Mouse (Mus musculus): Measurements from ENCODE around the gene Espn. TPM values are rescaled to one million over a fixed set of nuclear protein-coding genes. Genes with fewer than 3 reads are reported as not detected.

Espn gene
- polyA plus RNA-seq, 1 experiment: 19.3 TPM

DNA sequence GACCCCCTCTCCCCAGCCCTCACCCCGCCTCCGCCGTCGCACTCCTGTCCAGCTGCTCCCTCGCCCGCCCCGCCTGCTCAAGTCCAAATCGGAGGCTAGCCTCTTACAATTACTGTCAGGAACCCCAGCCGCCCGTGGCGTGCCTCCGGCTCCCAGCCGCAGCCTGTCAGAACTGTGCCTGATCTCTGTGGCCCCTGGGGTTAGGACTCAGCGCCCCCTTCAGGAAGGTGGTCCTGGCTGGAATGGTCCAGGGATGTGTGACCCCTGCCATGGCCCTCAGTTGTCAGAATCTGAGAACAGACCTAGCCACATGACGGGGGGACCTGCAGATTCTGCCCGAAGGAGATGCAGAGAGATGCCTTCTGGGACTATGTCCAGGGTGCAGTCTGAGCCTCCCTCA lies 38.1 kb downstream of the Espn start:
- H3K4me3 ChIP-seq (ENCODE audit: low read depth, low read length): peak overlapping the region; percentile 32
- no peak overlapping the region for H3K9ac ChIP-seq (ENCODE audit: low read depth, poor library complexity, severe bottlenecking)
- no peaks in the 10 kb centered on the region for H3K27me3 ChIP-seq (ENCODE audit: control insufficient read depth, insufficient read depth, low read length, poor library complexity, severe bottlenecking)
- no peaks in the 10 kb centered on the region for H3K4me1 ChIP-seq (ENCODE audit: control insufficient read depth, insufficient read depth, low read length)
- no peak for TF ChIP-seq POLR2A (IDR thresholded peaks at IDR 0.05; ENCODE audit: insufficient read depth, low read length)
- no peak for TF ChIP-seq EP300 (IDR thresholded peaks at IDR 0.05; ENCODE audit: insufficient read depth, low read depth, low read length)
- peak; percentile 74 for TF ChIP-seq CTCF (IDR thresholded peaks at IDR 0.05; ENCODE audit: low read depth, low read length)
- no peak overlapping the region for H3K27ac ChIP-seq (ENCODE audit: insufficient read depth, low read length)
- H3K36me3 ChIP-seq (ENCODE audit: control insufficient read depth, insufficient read depth, low read length, poor library complexity, severe bottlenecking): peaks cover 2% of the 10 kb centered on the region
- H3K9me3 ChIP-seq (replicated peaks; ENCODE audit: control insufficient read depth, insufficient read depth, low read length, poor library complexity, severe bottlenecking): no peaks in the 10 kb centered on the region

DNA sequence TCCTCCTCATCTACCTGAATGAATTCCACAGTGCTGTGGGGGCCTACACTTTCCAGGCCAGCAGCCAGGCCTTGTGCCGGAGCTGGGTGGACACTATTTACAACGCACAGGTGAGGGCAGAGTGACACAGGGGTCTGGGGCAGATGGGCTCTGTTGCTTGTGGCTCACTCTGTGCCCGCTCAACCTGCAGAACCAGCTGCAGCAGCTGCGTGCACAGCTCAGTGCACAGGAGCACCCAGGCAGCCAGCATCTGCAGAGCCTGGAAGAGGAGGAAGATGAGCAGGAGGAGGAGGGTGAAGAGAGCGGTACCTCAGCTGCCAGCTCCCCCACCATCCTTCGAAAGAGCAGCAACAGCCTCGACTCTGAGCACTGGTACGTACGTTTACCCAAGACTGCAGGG lies 39.8 kb downstream of the Espn start:
- Histone ChIP-seq H3K4me3 (ENCODE audit: low read depth, low read length) (no peak overlapping the region), H3K9me3 (replicated peaks; ENCODE audit: control insufficient read depth, insufficient read depth, low read length, poor library complexity, severe bottlenecking) (no peaks in the 10 kb centered on the region), H3K27me3 (ENCODE audit: control insufficient read depth, insufficient read depth, low read length, poor library complexity, severe bottlenecking) (no peaks in the 10 kb centered on the region), H3K4me1 (ENCODE audit: control insufficient read depth, insufficient read depth, low read length) (peaks cover 2% of the 10 kb centered on the region), H3K27ac (ENCODE audit: insufficient read depth, low read length) (no peak overlapping the region), H3K9ac (ENCODE audit: low read depth, poor library complexity, severe bottlenecking) (no peak overlapping the region), H3K36me3 (ENCODE audit: control insufficient read depth, insufficient read depth, low read length, poor library complexity, severe bottlenecking) (peaks cover 10% of the 10 kb centered on the region)
- TF ChIP-seq CTCF (IDR thresholded peaks at IDR 0.05; ENCODE audit: low read depth, low read length) (no peak), POLR2A (IDR thresholded peaks at IDR 0.05; ENCODE audit: insufficient read depth, low read length) (no peak), EP300 (IDR thresholded peaks at IDR 0.05; ENCODE audit: insufficient read depth, low read depth, low read length) (no peak)

GRCm38 (mm10) chr4:152110689-152111088 lies 41.5 kb downstream of the Espn start:
- Histone ChIP-seq H3K27me3 (ENCODE audit: control insufficient read depth, insufficient read depth, low read length, poor library complexity, severe bottlenecking) (no peaks in the 10 kb centered on the region), H3K4me3 (ENCODE audit: low read depth, low read length) (no peak overlapping the region), H3K9me3 (replicated peaks; ENCODE audit: control insufficient read depth, insufficient read depth, low read length, poor library complexity, severe bottlenecking) (no peaks in the 10 kb centered on the region), H3K36me3 (ENCODE audit: control insufficient read depth, insufficient read depth, low read length, poor library complexity, severe bottlenecking) (peaks cover 15% of the 10 kb centered on the region), H3K4me1 (ENCODE audit: control insufficient read depth, insufficient read depth, low read length) (peaks cover 6% of the 10 kb centered on the region), H3K9ac (ENCODE audit: low read depth, poor library complexity, severe bottlenecking) (no peak overlapping the region), H3K27ac (ENCODE audit: insufficient read depth, low read length) (no peak overlapping the region)
- TF ChIP-seq CTCF (IDR thresholded peaks at IDR 0.05; ENCODE audit: low read depth, low read length) (no peak), POLR2A (IDR thresholded peaks at IDR 0.05; ENCODE audit: insufficient read depth, low read length) (no peak), EP300 (IDR thresholded peaks at IDR 0.05; ENCODE audit: insufficient read depth, low read depth, low read length) (no peak)

DNA sequence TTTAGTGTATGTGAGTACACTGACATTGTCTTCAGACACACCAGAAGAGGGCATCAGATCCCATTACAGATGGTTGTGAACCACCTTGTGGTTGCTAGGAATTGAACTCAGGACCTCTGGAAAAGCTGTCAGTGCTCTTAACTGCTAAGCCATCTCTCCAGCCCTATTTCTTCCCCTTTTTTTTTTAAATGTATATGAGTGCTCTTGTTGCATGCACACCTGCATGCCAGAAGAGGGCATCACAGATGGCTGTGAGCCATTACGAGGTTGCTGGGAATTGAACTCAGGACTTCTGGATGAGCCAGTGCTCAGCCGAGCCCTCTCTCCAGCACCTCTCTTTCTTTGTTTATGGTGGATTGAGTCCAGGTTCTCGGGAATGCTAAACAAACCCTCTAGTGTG lies 42.7 kb downstream of the Espn start:
- Histone ChIP-seq H3K27ac (ENCODE audit: insufficient read depth, low read length) (no peak overlapping the region), H3K27me3 (ENCODE audit: control insufficient read depth, insufficient read depth, low read length, poor library complexity, severe bottlenecking) (no peaks in the 10 kb centered on the region), H3K9ac (ENCODE audit: low read depth, poor library complexity, severe bottlenecking) (no peak overlapping the region), H3K4me3 (ENCODE audit: low read depth, low read length) (no peak overlapping the region), H3K4me1 (ENCODE audit: control insufficient read depth, insufficient read depth, low read length) (peaks cover 6% of the 10 kb centered on the region), H3K9me3 (replicated peaks; ENCODE audit: control insufficient read depth, insufficient read depth, low read length, poor library complexity, severe bottlenecking) (no peaks in the 10 kb centered on the region), H3K36me3 (ENCODE audit: control insufficient read depth, insufficient read depth, low read length, poor library complexity, severe bottlenecking) (peaks cover 15% of the 10 kb centered on the region)
- no peak for TF ChIP-seq EP300 (IDR thresholded peaks at IDR 0.05; ENCODE audit: insufficient read depth, low read depth, low read length)
- TF ChIP-seq POLR2A (IDR thresholded peaks at IDR 0.05; ENCODE audit: insufficient read depth, low read length): no peak
- no peak for TF ChIP-seq CTCF (IDR thresholded peaks at IDR 0.05; ENCODE audit: low read depth, low read length)

DNA sequence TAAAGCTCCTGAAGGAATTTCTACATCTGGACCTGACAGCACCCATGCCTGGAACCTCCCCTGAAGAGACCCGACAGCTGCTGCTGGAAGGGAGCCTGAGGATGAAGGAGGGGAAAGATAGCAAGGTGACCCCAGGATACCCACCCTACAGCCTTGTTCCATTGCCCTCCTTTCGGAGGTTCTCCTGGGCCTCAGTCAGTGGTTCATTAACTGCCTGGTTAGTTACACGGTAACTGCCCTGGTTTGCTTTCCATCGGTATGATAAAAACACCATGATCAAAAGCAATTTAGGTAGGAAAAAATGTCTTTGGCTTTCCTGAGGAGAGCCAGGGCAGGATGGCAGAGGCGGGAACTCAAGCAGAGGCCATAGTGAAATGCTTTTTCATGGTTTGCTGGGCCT lies 43.5 kb downstream of the Espn start:
- Histone ChIP-seq H3K27ac (ENCODE audit: insufficient read depth, low read length) (no peak overlapping the region), H3K36me3 (ENCODE audit: control insufficient read depth, insufficient read depth, low read length, poor library complexity, severe bottlenecking) (peaks cover 15% of the 10 kb centered on the region), H3K9me3 (replicated peaks; ENCODE audit: control insufficient read depth, insufficient read depth, low read length, poor library complexity, severe bottlenecking) (no peaks in the 10 kb centered on the region), H3K4me3 (ENCODE audit: low read depth, low read length) (no peak overlapping the region), H3K4me1 (ENCODE audit: control insufficient read depth, insufficient read depth, low read length) (peaks cover 6% of the 10 kb centered on the region), H3K27me3 (ENCODE audit: control insufficient read depth, insufficient read depth, low read length, poor library complexity, severe bottlenecking) (no peaks in the 10 kb centered on the region), H3K9ac (ENCODE audit: low read depth, poor library complexity, severe bottlenecking) (no peak overlapping the region)
- TF ChIP-seq EP300 (IDR thresholded peaks at IDR 0.05; ENCODE audit: insufficient read depth, low read depth, low read length) (no peak), CTCF (IDR thresholded peaks at IDR 0.05; ENCODE audit: low read depth, low read length) (no peak), POLR2A (IDR thresholded peaks at IDR 0.05; ENCODE audit: insufficient read depth, low read length) (no peak)

GRCm38 (mm10) chr4:152107971-152108509 lies 44.1 kb downstream of the Espn start:
- H3K36me3 ChIP-seq (ENCODE audit: control insufficient read depth, insufficient read depth, low read length, poor library complexity, severe bottlenecking): peaks cover 15% of the 10 kb centered on the region
- H3K27me3 ChIP-seq (ENCODE audit: control insufficient read depth, insufficient read depth, low read length, poor library complexity, severe bottlenecking): no peaks in the 10 kb centered on the region
- peaks cover 6% of the 10 kb centered on the region for H3K4me1 ChIP-seq (ENCODE audit: control insufficient read depth, insufficient read depth, low read length)
- H3K27ac ChIP-seq (ENCODE audit: insufficient read depth, low read length): no peak overlapping the region
- H3K9me3 ChIP-seq (replicated peaks; ENCODE audit: control insufficient read depth, insufficient read depth, low read length, poor library complexity, severe bottlenecking): no peaks in the 10 kb centered on the region
- peak overlapping the region; percentile 59 for H3K4me3 ChIP-seq (ENCODE audit: low read depth, low read length)
- no peak overlapping the region for H3K9ac ChIP-seq (ENCODE audit: low read depth, poor library complexity, severe bottlenecking)
- TF ChIP-seq CTCF (IDR thresholded peaks at IDR 0.05; ENCODE audit: low read depth, low read length) (no peak), POLR2A (IDR thresholded peaks at IDR 0.05; ENCODE audit: insufficient read depth, low read length) (no peak), EP300 (IDR thresholded peaks at IDR 0.05; ENCODE audit: insufficient read depth, low read depth, low read length) (no peak)
